8 mouse cellular contexts compared by ENCODE assay signal in genomic region chr3:69006246-69006760, GRCm38 (mm10). TPM values are rescaled to one million over a fixed set of nuclear protein-coding genes. Genes with fewer than 3 reads are reported as not detected.
DNase-seq lines count a peak whose midpoint lies in the region; ATAC-seq and TF ChIP-seq lines count a peak whose summit lies in the region.

No protein-coding gene starts in this region.

- no peak for TF ChIP-seq RAD21 in MEL (IDR thresholded peaks at IDR 0.05; ENCODE audit: low read depth, low read length)

- intact Hi-C loops in heart, postnatal 25 days (cut with DNase I) = loop anchor here (2.0 kb wide), 1 partner anchor 36 kb away; no protein-coding TSS in a partner anchor

- TF ChIP-seq CTCF in MEL (IDR thresholded peaks at IDR 0.05 in 2 of 3, conservative IDR thresholded peaks at IDR 0.05 in 1 of 3; ENCODE audit: control insufficient read depth in 1 of 3, insufficient read depth in 1 of 3, low read depth in 2 of 3, low read length in 3 of 3, poor library complexity in 1 of 3, severe bottlenecking in 1 of 3) = no peak

- H3K4me2 ChIP-seq in heart, embryonic 13.5 days = peak overlapping the region; percentile 68
- H3K4me2 ChIP-seq in forebrain, embryonic 16.5 days (ENCODE audit: low read length) = peak overlapping the region; percentile 87
- peak overlapping the region; percentile 88 for H3K4me2 ChIP-seq in liver, embryonic 13.5 days
- peak overlapping the region; percentile 73 for H3K4me2 ChIP-seq in stomach, embryonic 15.5 days

- ATAC-seq in heart, embryonic 13.5 days (ENCODE audit: extremely low read depth, insufficient number of reproducible peaks, low FRiP score, low TSS enrichment) = no peak
- no peak for ATAC-seq in forebrain, embryonic 16.5 days
- ATAC-seq in liver, embryonic 13.5 days (ENCODE audit: low read depth) = no peak
- no peak for ATAC-seq in stomach, embryonic 15.5 days (ENCODE audit: insufficient read depth, low FRiP score, low read depth)

- H3K9me3 ChIP-seq in heart, embryonic 13.5 days = no peaks in the 10 kb centered on the region
- no peaks in the 10 kb centered on the region for H3K9me3 ChIP-seq in MEL (replicated peaks; ENCODE audit: insufficient read depth, low read length)
- no peaks in the 10 kb centered on the region for H3K9me3 ChIP-seq in forebrain, embryonic 16.5 days (ENCODE audit: control insufficient read depth, low read length)
- 0 out of 2 replicates have a peak, but pooled peaks cover 3% of the 10 kb centered on the region for H3K9me3 ChIP-seq in liver, embryonic 13.5 days (replicated peaks)
- H3K9me3 ChIP-seq in stomach, embryonic 15.5 days = no peaks in the 10 kb centered on the region

- peak overlapping the region; percentile 97 for H3K27ac ChIP-seq in heart, embryonic 13.5 days (replicated peaks)
- peak overlapping the region; percentile 85 for H3K27ac ChIP-seq in MEL (ENCODE audit: control insufficient read depth, low read depth, low read length)
- no peak overlapping the region for H3K27ac ChIP-seq in forebrain, embryonic 16.5 days (ENCODE audit: low read length)
- H3K27ac ChIP-seq in liver, embryonic 13.5 days = peak overlapping the region; percentile 99
- H3K27ac ChIP-seq in stomach, embryonic 15.5 days = peak overlapping the region; percentile 94

- peak overlapping the region; percentile 95 for H3K4me3 ChIP-seq in heart, embryonic 13.5 days
- H3K4me3 ChIP-seq in MEL (ENCODE audit: control insufficient read depth in 1 of 2, insufficient read depth in 1 of 2, low read depth in 2 of 2, low read length in 2 of 2) = peak overlapping the region; percentile 81 to 95
- peak overlapping the region; percentile 95 for H3K4me3 ChIP-seq in forebrain, embryonic 16.5 days (replicated peaks; ENCODE audit: low read length)
- H3K4me3 ChIP-seq in liver, embryonic 13.5 days (replicated peaks) = peak overlapping the region; percentile 81
- H3K4me3 ChIP-seq in stomach, embryonic 15.5 days (replicated peaks) = peak overlapping the region; percentile 97

- H3K27me3 ChIP-seq in heart, embryonic 13.5 days (replicated peaks) = no peaks in the 10 kb centered on the region
- no peaks in the 10 kb centered on the region for H3K27me3 ChIP-seq in MEL (ENCODE audit: control insufficient read depth in 1 of 2, insufficient read depth in 2 of 2, low read length in 2 of 2)
- no peaks in the 10 kb centered on the region for H3K27me3 ChIP-seq in forebrain, embryonic 16.5 days (replicated peaks; ENCODE audit: control insufficient read depth, insufficient read depth, low read length)
- no peaks in the 10 kb centered on the region for H3K27me3 ChIP-seq in liver, embryonic 13.5 days
- no peaks in the 10 kb centered on the region for H3K27me3 ChIP-seq in stomach, embryonic 15.5 days (replicated peaks)

- H3K4me1 ChIP-seq in heart, embryonic 13.5 days = peaks cover 21% of the 10 kb centered on the region
- peaks cover 2 to 30% of the 10 kb centered on the region in 2 experiments; a peak in 2 of 4 replicates for H3K4me1 ChIP-seq in MEL (ENCODE audit: control insufficient read depth in 1 of 2, insufficient read depth in 2 of 2, low read length in 2 of 2)
- peaks cover 5% of the 10 kb centered on the region for H3K4me1 ChIP-seq in forebrain, embryonic 16.5 days (replicated peaks; ENCODE audit: control insufficient read depth, insufficient read depth, low read length)
- H3K4me1 ChIP-seq in liver, embryonic 13.5 days (replicated peaks) = peaks cover 36% of the 10 kb centered on the region
- peaks cover 4% of the 10 kb centered on the region; the same call in 1 of the 2 replicates for H3K4me1 ChIP-seq in stomach, embryonic 15.5 days

- peaks cover 43% of the 10 kb centered on the region for H3K79me2 ChIP-seq in MEL (ENCODE audit: control insufficient read depth, insufficient read depth, low read length, poor library complexity)

- peaks cover 6% of the 10 kb centered on the region; the same call in 1 of the 2 replicates for H3K36me3 ChIP-seq in heart, embryonic 13.5 days
- peaks cover 24 to 30% of the 10 kb centered on the region in 2 experiments for H3K36me3 ChIP-seq in MEL (ENCODE audit: control insufficient read depth in 1 of 2, insufficient read depth in 2 of 2, low read length in 2 of 2)
- H3K36me3 ChIP-seq in forebrain, embryonic 16.5 days (ENCODE audit: control insufficient read depth, insufficient read depth) = no peaks in the 10 kb centered on the region
- peaks cover 30% of the 10 kb centered on the region for H3K36me3 ChIP-seq in liver, embryonic 13.5 days
- no peaks in the 10 kb centered on the region for H3K36me3 ChIP-seq in stomach, embryonic 15.5 days

- WGBS in heart, embryonic 13.5 days = 4% methylated on average over 21 of the region's 21 CpGs
- 3% methylated on average over 21 of the region's 21 CpGs for WGBS in forebrain, embryonic 16.5 days
- 3% methylated on average over 21 of the region's 21 CpGs for WGBS in liver, embryonic 13.5 days (ENCODE audit: insufficient replicate concordance)
- 5% methylated on average over 21 of the region's 21 CpGs for WGBS in stomach, embryonic 15.5 days

- no peak for TF ChIP-seq EP300 in MEL (IDR thresholded peaks at IDR 0.05; ENCODE audit: low read depth in 1 of 2, low read length in 2 of 2)

- H3K9ac ChIP-seq in heart, embryonic 13.5 days = peak overlapping the region; percentile 96
- peak overlapping the region; percentile 91 for H3K9ac ChIP-seq in MEL (ENCODE audit: control insufficient read depth, low read depth, low read length, poor library complexity, severe bottlenecking)
- H3K9ac ChIP-seq in forebrain, embryonic 16.5 days (replicated peaks; ENCODE audit: low read depth, low read length) = peak overlapping the region; percentile 80
- H3K9ac ChIP-seq in liver, embryonic 13.5 days = peak overlapping the region; percentile 100
- peak overlapping the region; percentile 86 for H3K9ac ChIP-seq in stomach, embryonic 15.5 days

- no peak for DNase-seq in heart, postnatal 25 days (ENCODE audit: low spot score)
- DNase-seq in MEL (ENCODE audit: low read depth, low spot score) = peak; percentile 56
- peak; percentile 6 for DNase-seq in liver, embryonic 13.5 days
- no peak for DNase-seq in right cerebral cortex, postnatal 25 days
- DNase-seq in left cerebral cortex, adult 8-10 months (ENCODE audit: low spot score in 2 of 2) = no peak

- TF ChIP-seq POLR2A in MEL (IDR thresholded peaks at IDR 0.05; ENCODE audit: control insufficient read depth in 1 of 2, insufficient read depth in 1 of 2, low read depth in 1 of 2, low read length in 2 of 2, poor library complexity in 1 of 2) = no peak

TF ChIP-seq in MEL, 35 proteins besides CTCF, POLR2A, EP300 and RAD21:
- TF ChIP-seq BHLHE40 (IDR thresholded peaks at IDR 0.05; ENCODE audit: borderline replicate concordance, low read depth, low read length) (no peak), ELF1 (IDR thresholded peaks at IDR 0.05; ENCODE audit: low read depth, low read length) (no peak), HCFC1 (IDR thresholded peaks at IDR 0.05; ENCODE audit: low read depth, low read length) (no peak), MEF2A (IDR thresholded peaks at IDR 0.05; ENCODE audit: extremely low read depth, insufficient replicate concordance, low read depth, low read length, poor library complexity, severe bottlenecking) (no peak), ETS1 (IDR thresholded peaks at IDR 0.05; ENCODE audit: low read depth, low read length) (no peak), JUND (IDR thresholded peaks at IDR 0.05; ENCODE audit: low read depth, low read length) (no peak), KAT2A (conservative IDR thresholded peaks at IDR 0.05; ENCODE audit: low read depth, low read length) (no peak), MXI1 (IDR thresholded peaks at IDR 0.05; ENCODE audit: low read depth, low read length) (no peak; the same call in 1 of the 2 replicates), NRF1 (IDR thresholded peaks at IDR 0.05; ENCODE audit: insufficient read depth, low read depth, low read length, poor library complexity, severe bottlenecking) (no peak)

RNA-seq across cellular contexts. Expression of gene Smc4, which starts 1.8 kb away (rescaled TPM):
- 145 and 155 TPM in 2 replicates for polyA plus RNA-seq in heart, embryonic 13.5 days (2015; fragmentation: Nextera tagmentation; extraction: Ambion mirVana)
- total RNA-seq in heart, postnatal 25 days (2021) = 10 to 100 TPM; 15.3 to 16.0 TPM
- total RNA-seq in MEL (2012; rRNA removed) = 75.9 and 86.7 TPM in 2 replicates
- polyA plus RNA-seq in MEL (2012; ENCODE audit: insufficient read depth in 1 of 2, insufficient read length in 2 of 2, low read depth in 1 of 2, low replicate concordance in 2 of 2, missing spikeins in 1 of 2) = 1,000 to 10,000 TPM in 1 of 2 experiments, 10 to 100 TPM in 1; 88.7 to 1,112 TPM
- 73.0 and 85.9 TPM in 2 replicates for polyA plus RNA-seq in forebrain, embryonic 16.5 days (2015; fragmentation: Nextera tagmentation; extraction: Ambion mirVana)
- polyA plus RNA-seq in liver, embryonic 13.5 days (2015; fragmentation: Nextera tagmentation; extraction: Ambion mirVana) = 166 and 219 TPM in 2 replicates
- 158 and 168 TPM in 2 replicates for polyA plus RNA-seq in stomach, embryonic 15.5 days (2015; fragmentation: Nextera tagmentation; extraction: Ambion mirVana)
- 1 to 10 TPM; 4.5 to 5.8 (median 4.8) TPM for total RNA-seq in left cerebral cortex, adult 8-10 months (2022)

RNA-seq across cellular contexts. Expression of gene Ift80, which starts 1.9 kb away (rescaled TPM):
- polyA plus RNA-seq in heart, embryonic 13.5 days (2015; fragmentation: Nextera tagmentation; extraction: Ambion mirVana) = 7.4 and 8.8 TPM in 2 replicates
- 1 to 10 TPM; 4.1 to 7.0 TPM for total RNA-seq in heart, postnatal 25 days (2021)
- total RNA-seq in MEL (2012; rRNA removed) = 4.6 and 6.3 TPM in 2 replicates
- polyA plus RNA-seq in MEL (2012; ENCODE audit: insufficient read depth in 1 of 2, insufficient read length in 2 of 2, low read depth in 1 of 2, low replicate concordance in 2 of 2, missing spikeins in 1 of 2) = 1 to 10 TPM in 1 of 2 experiments, not detected in 1; 8.4 TPM
- polyA plus RNA-seq in forebrain, embryonic 16.5 days (2015; fragmentation: Nextera tagmentation; extraction: Ambion mirVana) = 9.6 and 13.2 TPM in 2 replicates
- 5.9 and 7.1 TPM in 2 replicates for polyA plus RNA-seq in liver, embryonic 13.5 days (2015; fragmentation: Nextera tagmentation; extraction: Ambion mirVana)
- 11.1 and 12.1 TPM in 2 replicates for polyA plus RNA-seq in stomach, embryonic 15.5 days (2015; fragmentation: Nextera tagmentation; extraction: Ambion mirVana)
- 10 to 100 TPM; 22.6 to 27.0 (median 25.7) TPM for total RNA-seq in left cerebral cortex, adult 8-10 months (2022)

RNA-seq across cellular contexts. Expression of gene Trim59, which starts 38.3 kb away (rescaled TPM):
- 69.7 and 74.0 TPM in 2 replicates for polyA plus RNA-seq in heart, embryonic 13.5 days (2015; fragmentation: Nextera tagmentation; extraction: Ambion mirVana)
- total RNA-seq in heart, postnatal 25 days (2021) = 1 to 10 TPM; 2.5 to 2.7 TPM
- total RNA-seq in MEL (2012; rRNA removed) = 11.3 and 14.8 TPM in 2 replicates
- 10 to 100 TPM in 1 of 2 experiments, not detected in 1; 17.4 TPM for polyA plus RNA-seq in MEL (2012; ENCODE audit: insufficient read depth in 1 of 2, insufficient read length in 2 of 2, low read depth in 1 of 2, low replicate concordance in 2 of 2, missing spikeins in 1 of 2)
- polyA plus RNA-seq in forebrain, embryonic 16.5 days (2015; fragmentation: Nextera tagmentation; extraction: Ambion mirVana) = 72.8 and 89.6 TPM in 2 replicates
- 135 and 164 TPM in 2 replicates for polyA plus RNA-seq in liver, embryonic 13.5 days (2015; fragmentation: Nextera tagmentation; extraction: Ambion mirVana)
- 86.4 and 89.9 TPM in 2 replicates for polyA plus RNA-seq in stomach, embryonic 15.5 days (2015; fragmentation: Nextera tagmentation; extraction: Ambion mirVana)
- total RNA-seq in left cerebral cortex, adult 8-10 months (2022) = 10 to 100 TPM; 15.7 to 19.5 (median 17.4) TPM

Comparison
In these comparisons a context has a peak if more than half of its experiments do, and no peak if none do; other contexts are left out.
1. DNase-seq: peak in MEL (single experiment) and liver, embryonic 13.5 days (single experiment); none in heart, postnatal 25 days (single experiment), right cerebral cortex, postnatal 25 days (single experiment) and left cerebral cortex, adult 8-10 months (0 of 2).
2. Peak in every context shown above with its lines, with median percentiles within 50 percentile points of each other: H3K4me2 ChIP-seq, H3K4me3 ChIP-seq and H3K9ac ChIP-seq.